Mouse (Mus musculus): Measurements from ENCODE around the gene Galnt3. TPM values are rescaled to one million over a fixed set of nuclear protein-coding genes. Genes with fewer than 3 reads are reported as not detected.

Galnt3 gene
- polyA plus RNA-seq (2014; fragmentation: Nextera tagmentation; extraction: Ambion mirVana): 1.2 and 1.3 TPM in 2 replicates

DNA sequence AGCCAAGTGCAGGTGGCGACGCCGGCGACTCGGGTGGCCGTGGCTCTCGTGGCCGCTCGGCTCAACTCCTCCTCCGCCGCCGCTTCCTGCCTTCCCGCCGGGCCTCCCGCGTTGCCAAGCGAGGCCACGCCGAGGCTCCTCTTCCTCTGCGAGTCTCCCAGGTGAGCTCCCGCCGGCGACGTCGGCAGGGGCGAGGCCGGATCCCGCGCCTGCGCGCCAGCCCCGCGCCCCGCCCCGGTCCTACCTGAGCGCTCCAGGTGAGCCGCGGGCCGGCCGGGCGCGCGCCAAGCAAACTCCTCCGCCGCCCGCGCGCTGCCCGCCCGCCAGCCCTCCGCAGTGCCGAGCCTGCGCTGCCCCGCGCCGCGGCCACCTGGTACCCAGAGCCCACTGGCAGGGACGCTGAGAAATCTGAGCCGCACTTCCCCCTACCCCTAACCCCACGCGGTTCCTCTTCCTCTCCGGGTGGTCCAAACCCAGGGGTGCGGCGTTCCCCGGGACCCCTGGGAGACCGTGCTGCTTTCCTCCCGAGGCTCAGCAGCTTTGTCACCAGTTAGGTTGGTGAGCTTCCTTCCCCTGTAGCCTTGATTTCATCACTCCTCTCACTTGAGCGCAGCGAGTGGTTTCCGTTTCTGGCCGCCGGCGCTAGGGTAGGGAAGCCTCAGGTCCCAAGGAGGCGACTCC is at the start of gene Galnt3:
Gene Galnt3, minus strand, starts transcription at position 404 of the 681 bp plus-strand sequence.
- peak within 1 kb of the TSS; percentile 59 for H3K9ac ChIP-seq (replicated peaks; ENCODE audit: low read depth, low read length)
- H3K9me3 ChIP-seq (ENCODE audit: control insufficient read depth, low read length): no peaks in the 10 kb centered on the region
- no peak within 1 kb of the TSS for H3K27ac ChIP-seq (ENCODE audit: low read depth, low read length)
- 0 out of 2 replicates have a peak, but pooled peaks cover 8% of the 10 kb centered on the region for H3K4me1 ChIP-seq (ENCODE audit: control insufficient read depth, insufficient read depth, low read length)
- WGBS: under 1% methylated on average over 57 of the region's 74 CpGs
- H3K4me2 ChIP-seq (ENCODE audit: low read depth, low read length): peak within 1 kb of the TSS; percentile 100
- H3K4me3 ChIP-seq (ENCODE audit: low read depth, low read length): peak within 1 kb of the TSS; percentile 67
- H3K36me3 ChIP-seq (ENCODE audit: control insufficient read depth, insufficient read depth, low read length): no peaks in the 10 kb centered on the region
- ATAC-seq (ENCODE audit: low read depth): peak; percentile 76
- H3K27me3 ChIP-seq (ENCODE audit: control insufficient read depth, insufficient read depth, low read length): peaks cover 12% of the 10 kb centered on the region

DNA sequence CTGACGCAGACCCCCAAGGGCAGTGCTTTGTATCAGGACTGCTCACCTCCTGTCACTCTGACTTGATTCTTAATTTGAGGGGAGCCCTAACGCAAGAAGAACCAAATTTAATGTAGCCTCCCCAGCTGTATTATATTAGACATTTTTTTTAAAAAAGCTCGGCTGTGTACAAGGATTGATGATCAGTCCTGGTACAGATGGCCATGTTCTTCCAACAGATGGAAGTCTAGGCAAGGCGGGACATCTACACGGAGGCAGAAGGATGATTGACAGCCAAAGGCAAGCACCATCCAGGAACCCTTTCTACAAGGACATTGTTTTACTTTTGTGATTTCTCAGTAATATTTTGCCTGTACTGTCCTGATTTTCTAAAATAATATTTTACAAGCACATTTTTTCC is 48.3 kb upstream of the Galnt3 start:
- H3K27ac ChIP-seq (ENCODE audit: low read depth, low read length): no peak overlapping the region
- no peak overlapping the region for H3K4me2 ChIP-seq (ENCODE audit: low read depth, low read length)
- no peak for ATAC-seq (ENCODE audit: low read depth)
- H3K36me3 ChIP-seq (ENCODE audit: control insufficient read depth, insufficient read depth, low read length): no peaks in the 10 kb centered on the region
- H3K4me3 ChIP-seq (ENCODE audit: low read depth, low read length): no peak overlapping the region
- H3K9me3 ChIP-seq (ENCODE audit: control insufficient read depth, low read length): no peaks in the 10 kb centered on the region
- H3K9ac ChIP-seq (replicated peaks; ENCODE audit: low read depth, low read length): no peak overlapping the region
- no peaks in the 10 kb centered on the region for H3K27me3 ChIP-seq (ENCODE audit: control insufficient read depth, insufficient read depth, low read length)
- WGBS: 68% methylated on average over 5 of the region's 5 CpGs
- H3K4me1 ChIP-seq (ENCODE audit: control insufficient read depth, insufficient read depth, low read length): peaks cover 11% of the 10 kb centered on the region; the same call in 1 of the 2 replicates

DNA sequence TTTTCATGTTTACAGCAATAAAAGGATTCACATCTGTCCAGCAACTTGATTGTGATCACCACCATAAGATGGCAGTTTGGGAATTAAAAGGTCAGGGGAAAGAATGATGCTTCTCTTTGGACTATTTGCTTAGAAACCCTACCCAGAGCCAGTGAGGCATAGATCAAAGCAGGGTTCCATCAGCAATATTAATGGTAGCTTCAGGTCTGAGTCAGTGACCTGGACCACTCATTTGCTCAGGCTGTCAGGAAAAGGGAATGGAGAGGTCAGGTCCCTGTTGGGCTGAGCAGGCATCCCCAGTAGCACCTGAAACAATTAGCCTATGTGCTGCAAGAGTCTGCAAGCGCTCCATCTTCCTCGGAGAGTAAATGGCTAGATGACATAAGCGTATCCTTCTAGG is 46.8 kb upstream of the Galnt3 start:
- WGBS: 84% methylated on average over 3 of the region's 3 CpGs
- Histone ChIP-seq H3K4me3 (ENCODE audit: low read depth, low read length) (no peak overlapping the region), H3K27me3 (ENCODE audit: control insufficient read depth, insufficient read depth, low read length) (no peaks in the 10 kb centered on the region), H3K9ac (replicated peaks; ENCODE audit: low read depth, low read length) (no peak overlapping the region), H3K9me3 (ENCODE audit: control insufficient read depth, low read length) (no peaks in the 10 kb centered on the region), H3K4me1 (ENCODE audit: control insufficient read depth, insufficient read depth, low read length) (no peaks in the 10 kb centered on the region), H3K36me3 (ENCODE audit: control insufficient read depth, insufficient read depth, low read length) (no peaks in the 10 kb centered on the region), H3K27ac (ENCODE audit: low read depth, low read length) (no peak overlapping the region), H3K4me2 (ENCODE audit: low read depth, low read length) (no peak overlapping the region)
- no peak for ATAC-seq (ENCODE audit: low read depth)

DNA sequence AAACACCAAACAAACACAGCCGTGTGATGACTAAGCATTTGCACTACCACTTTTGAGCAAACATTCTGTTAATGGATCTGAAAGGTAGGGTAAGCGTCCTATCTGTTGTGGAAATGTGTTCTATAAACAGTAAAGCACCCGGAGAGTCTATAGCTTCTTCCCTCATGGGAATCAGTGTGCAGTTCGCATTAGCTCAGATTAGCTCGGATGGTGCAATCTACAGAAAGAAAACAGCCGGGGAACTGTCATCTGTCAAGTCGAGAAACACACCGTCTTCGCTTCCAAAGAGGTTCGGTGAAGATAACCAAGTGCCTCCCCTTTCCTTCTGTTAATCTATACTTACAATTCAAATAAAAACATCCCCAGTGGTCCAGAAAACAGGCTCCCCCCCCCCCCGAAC is 45.9 kb upstream of the Galnt3 start:
- H3K9me3 ChIP-seq (ENCODE audit: control insufficient read depth, low read length): no peaks in the 10 kb centered on the region
- H3K27ac ChIP-seq (ENCODE audit: low read depth, low read length): no peak overlapping the region
- no peak overlapping the region for H3K4me2 ChIP-seq (ENCODE audit: low read depth, low read length)
- no peak overlapping the region for H3K4me3 ChIP-seq (ENCODE audit: low read depth, low read length)
- H3K27me3 ChIP-seq (ENCODE audit: control insufficient read depth, insufficient read depth, low read length): no peaks in the 10 kb centered on the region
- ATAC-seq (ENCODE audit: low read depth): no peak
- no peak overlapping the region for H3K9ac ChIP-seq (replicated peaks; ENCODE audit: low read depth, low read length)
- 81% methylated on average over 11 of the region's 11 CpGs for WGBS
- no peaks in the 10 kb centered on the region for H3K36me3 ChIP-seq (ENCODE audit: control insufficient read depth, insufficient read depth, low read length)
- H3K4me1 ChIP-seq (ENCODE audit: control insufficient read depth, insufficient read depth, low read length): no peaks in the 10 kb centered on the region

DNA sequence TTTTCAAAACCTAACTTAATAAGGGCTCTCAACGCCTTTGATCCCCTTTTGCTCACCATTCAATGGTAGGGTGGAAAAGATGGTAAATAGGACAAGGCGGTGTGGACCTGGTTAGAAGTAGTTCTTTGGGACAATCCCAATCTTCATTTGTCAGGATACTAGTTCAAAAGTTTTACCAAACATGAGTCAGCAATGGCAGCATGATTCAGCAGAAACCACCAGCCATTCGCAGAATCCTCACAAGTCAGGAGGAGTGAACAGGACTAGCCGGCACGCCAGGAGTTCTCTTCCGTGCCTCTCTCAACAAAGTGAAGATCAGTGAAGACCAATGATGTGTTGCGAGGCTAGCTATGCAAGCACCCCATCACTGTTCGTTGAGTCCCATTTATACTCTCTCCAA is 40.2 kb upstream of the Galnt3 start:
- no peak overlapping the region for H3K9ac ChIP-seq (replicated peaks; ENCODE audit: low read depth, low read length)
- H3K36me3 ChIP-seq (ENCODE audit: control insufficient read depth, insufficient read depth, low read length): no peaks in the 10 kb centered on the region
- no peaks in the 10 kb centered on the region for H3K27me3 ChIP-seq (ENCODE audit: control insufficient read depth, insufficient read depth, low read length)
- ATAC-seq (ENCODE audit: low read depth): no peak
- no peak overlapping the region for H3K4me2 ChIP-seq (ENCODE audit: low read depth, low read length)
- H3K27ac ChIP-seq (ENCODE audit: low read depth, low read length): no peak overlapping the region
- no peaks in the 10 kb centered on the region for H3K9me3 ChIP-seq (ENCODE audit: control insufficient read depth, low read length)
- no peaks in the 10 kb centered on the region for H3K4me1 ChIP-seq (ENCODE audit: control insufficient read depth, insufficient read depth, low read length)
- H3K4me3 ChIP-seq (ENCODE audit: low read depth, low read length): no peak overlapping the region
- WGBS: 94% methylated on average over 8 of the region's 8 CpGs

DNA sequence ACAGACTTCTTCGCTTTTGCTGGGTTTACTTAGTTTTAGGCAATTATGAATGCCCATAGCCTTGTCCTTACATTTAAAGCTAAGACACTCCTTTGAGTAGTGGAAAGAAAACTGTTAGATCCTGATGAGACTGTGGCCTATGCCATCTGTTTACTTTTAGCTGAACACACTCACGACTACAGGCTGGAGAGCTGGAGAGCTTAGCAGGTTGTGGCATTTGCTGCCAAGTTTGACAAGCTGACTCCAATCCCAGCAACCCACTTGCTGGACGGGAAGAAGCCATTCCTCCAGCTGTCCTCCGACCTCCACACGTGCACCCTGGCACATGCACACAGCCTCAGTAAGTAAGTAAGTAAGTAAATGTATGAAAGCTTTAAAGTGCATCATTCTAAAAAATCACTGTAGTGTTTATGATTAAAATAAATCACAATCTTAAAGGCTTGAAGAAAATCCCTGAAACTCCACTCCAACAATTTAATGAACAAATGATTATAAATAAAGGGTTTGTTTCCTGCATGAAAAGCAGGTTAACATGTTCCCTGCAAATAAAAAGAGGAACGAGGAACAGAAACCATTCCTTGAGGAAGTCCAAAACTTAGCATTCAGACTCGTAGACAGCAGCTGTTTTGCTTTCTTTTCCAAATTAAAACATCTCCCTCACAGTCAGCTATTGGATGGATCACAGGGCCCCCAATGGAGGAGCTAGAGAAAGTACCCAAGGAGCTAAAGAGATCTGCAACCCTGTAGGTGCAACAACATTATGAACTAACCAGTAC is 33.5 kb upstream of the Galnt3 start:
- Histone ChIP-seq H3K9me3 (ENCODE audit: control insufficient read depth, low read length) (no peaks in the 10 kb centered on the region), H3K4me3 (ENCODE audit: low read depth, low read length) (no peak overlapping the region), H3K27me3 (ENCODE audit: control insufficient read depth, insufficient read depth, low read length) (no peaks in the 10 kb centered on the region), H3K4me1 (ENCODE audit: control insufficient read depth, insufficient read depth, low read length) (0 out of 2 replicates have a peak, but pooled peaks cover 4% of the 10 kb centered on the region), H3K36me3 (ENCODE audit: control insufficient read depth, insufficient read depth, low read length) (no peaks in the 10 kb centered on the region), H3K27ac (ENCODE audit: low read depth, low read length) (no peak overlapping the region), H3K4me2 (ENCODE audit: low read depth, low read length) (no peak overlapping the region), H3K9ac (replicated peaks; ENCODE audit: low read depth, low read length) (no peak overlapping the region)
- ATAC-seq (ENCODE audit: low read depth): no peak
- 76% methylated on average over 7 of the region's 7 CpGs for WGBS

DNA sequence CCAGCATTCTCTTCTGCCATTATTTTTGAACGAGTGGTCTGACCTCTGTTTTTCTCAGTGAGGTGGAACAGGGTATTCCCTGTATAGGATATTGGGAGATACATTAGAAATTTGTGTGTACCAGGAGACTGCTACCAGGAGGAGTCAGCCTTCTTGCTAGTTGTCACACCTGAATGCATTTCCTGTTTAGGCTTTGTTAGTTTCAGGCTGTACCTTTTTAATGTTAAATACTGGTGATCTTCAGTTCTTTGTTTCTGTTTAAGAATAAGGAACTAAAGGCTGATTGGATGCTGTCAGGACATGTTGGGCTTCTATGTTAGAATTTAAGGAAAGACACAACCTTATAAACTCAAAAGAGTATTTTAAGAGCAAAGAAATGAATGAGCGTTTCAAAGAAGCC is 26.6 kb upstream of the Galnt3 start:
- 81% methylated on average over 2 of the region's 2 CpGs for WGBS
- H3K36me3 ChIP-seq (ENCODE audit: control insufficient read depth, insufficient read depth, low read length): no peaks in the 10 kb centered on the region
- H3K9ac ChIP-seq (replicated peaks; ENCODE audit: low read depth, low read length): no peak overlapping the region
- no peak overlapping the region for H3K27ac ChIP-seq (ENCODE audit: low read depth, low read length)
- H3K9me3 ChIP-seq (ENCODE audit: control insufficient read depth, low read length): no peaks in the 10 kb centered on the region
- H3K4me2 ChIP-seq (ENCODE audit: low read depth, low read length): no peak overlapping the region
- H3K27me3 ChIP-seq (ENCODE audit: control insufficient read depth, insufficient read depth, low read length): no peaks in the 10 kb centered on the region
- H3K4me3 ChIP-seq (ENCODE audit: low read depth, low read length): no peak overlapping the region
- ATAC-seq (ENCODE audit: low read depth): no peak
- H3K4me1 ChIP-seq (ENCODE audit: control insufficient read depth, insufficient read depth, low read length): 0 out of 2 replicates have a peak, but pooled peaks cover 4% of the 10 kb centered on the region

DNA sequence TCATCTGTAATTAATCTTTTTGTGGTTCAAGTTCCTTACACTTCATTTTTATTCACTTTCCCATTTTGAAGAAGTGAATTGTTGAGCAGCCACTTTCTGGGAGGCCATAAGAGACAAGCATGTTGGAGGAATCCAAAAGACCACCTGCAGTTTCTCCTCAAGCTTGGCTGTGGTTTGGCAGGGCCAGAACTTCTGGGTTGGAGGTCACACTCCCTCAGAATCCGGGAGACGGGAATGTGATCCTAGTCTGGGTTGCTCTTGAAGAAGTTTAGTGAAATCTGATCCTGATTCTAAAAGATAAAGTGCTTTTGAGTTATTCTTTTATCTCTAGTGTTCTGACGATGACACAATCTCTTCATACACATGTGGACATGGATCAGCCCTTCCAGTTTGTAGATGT is 25.7 kb upstream of the Galnt3 start:
- Histone ChIP-seq H3K4me2 (ENCODE audit: low read depth, low read length) (no peak overlapping the region), H3K27ac (ENCODE audit: low read depth, low read length) (no peak overlapping the region), H3K4me1 (ENCODE audit: control insufficient read depth, insufficient read depth, low read length) (no peaks in the 10 kb centered on the region), H3K9ac (replicated peaks; ENCODE audit: low read depth, low read length) (no peak overlapping the region), H3K9me3 (ENCODE audit: control insufficient read depth, low read length) (no peaks in the 10 kb centered on the region), H3K36me3 (ENCODE audit: control insufficient read depth, insufficient read depth, low read length) (no peaks in the 10 kb centered on the region), H3K27me3 (ENCODE audit: control insufficient read depth, insufficient read depth, low read length) (no peaks in the 10 kb centered on the region), H3K4me3 (ENCODE audit: low read depth, low read length) (no peak overlapping the region)
- no peak for ATAC-seq (ENCODE audit: low read depth)
- WGBS: 74% methylated on average over 3 of the region's 3 CpGs

DNA sequence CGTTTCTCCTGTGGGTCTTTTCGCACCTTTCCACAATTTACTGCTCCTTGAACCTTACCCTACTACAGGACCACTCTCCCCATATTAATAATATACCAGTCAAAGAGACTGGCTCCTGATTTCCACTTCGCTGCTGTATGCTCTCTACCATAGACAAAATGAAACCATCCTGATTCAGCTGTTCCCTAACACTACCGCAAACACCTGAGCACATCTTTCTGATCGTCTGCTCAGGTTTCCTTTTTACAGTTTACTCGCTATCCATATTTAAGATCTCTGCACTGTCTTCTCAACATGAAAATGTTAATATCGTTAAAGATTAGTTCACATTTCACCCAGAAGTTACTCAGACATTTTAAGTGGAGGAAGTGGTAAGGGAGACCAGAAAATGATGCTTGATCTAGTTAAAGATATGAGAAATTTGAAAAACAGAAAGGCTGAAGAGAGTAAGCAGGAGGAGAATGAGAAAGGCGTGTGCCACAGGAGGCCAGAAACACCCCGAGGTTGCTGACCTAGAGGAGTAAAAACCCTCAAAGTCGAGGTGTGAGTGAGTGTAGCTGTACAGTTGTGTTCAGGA is 23.9 kb upstream of the Galnt3 start:
- Histone ChIP-seq H3K9ac (replicated peaks; ENCODE audit: low read depth, low read length) (no peak overlapping the region), H3K4me1 (ENCODE audit: control insufficient read depth, insufficient read depth, low read length) (no peaks in the 10 kb centered on the region), H3K27me3 (ENCODE audit: control insufficient read depth, insufficient read depth, low read length) (no peaks in the 10 kb centered on the region), H3K4me2 (ENCODE audit: low read depth, low read length) (no peak overlapping the region), H3K36me3 (ENCODE audit: control insufficient read depth, insufficient read depth, low read length) (no peaks in the 10 kb centered on the region), H3K27ac (ENCODE audit: low read depth, low read length) (no peak overlapping the region), H3K9me3 (ENCODE audit: control insufficient read depth, low read length) (no peaks in the 10 kb centered on the region), H3K4me3 (ENCODE audit: low read depth, low read length) (no peak overlapping the region)
- WGBS: 87% methylated on average over 10 of the region's 10 CpGs
- ATAC-seq (ENCODE audit: low read depth): no peak
